Mouse (Mus musculus) heart, embryonic 11.5 days (tissue): Measurements from ENCODE around the gene Xrn2. TPM values are rescaled to one million over a fixed set of nuclear protein-coding genes. Genes with fewer than 3 reads are reported as not detected.

Source experiments
- ATAC-seq: fragments of 200-750 bp; cut with Nextera tagmentation; replicated peaks from 2 replicates; pipeline ENCODE4 v1.8.0; 2017; ENCODE audit warnings: moderate library complexity; ENCODE audit not compliant: insufficient number of reproducible peaks, low FRiP score, low TSS enrichment
- H3K27ac ChIP-seq: fragments of 300-500 bp; sonication (generic); 2 replicates; pipeline ENCODE4 v1.5.1; 2014; ENCODE audit warnings: mild to moderate bottlenecking, low read depth, low read length
- H3K27me3 ChIP-seq: fragments of 300-500 bp; sonication (generic); 2 replicates; pipeline ENCODE4 v1.6.1; 2014; ENCODE audit warnings: mild to moderate bottlenecking, low read length, mixed read lengths; ENCODE audit not compliant: control insufficient read depth, insufficient read depth
- H3K36me3 ChIP-seq: fragments of 300-500 bp; sonication (generic); 2 replicates; pipeline ENCODE4 v1.6.1; 2014; ENCODE audit warnings: mild to moderate bottlenecking, low read length, moderate library complexity, mixed read lengths; ENCODE audit not compliant: control insufficient read depth, insufficient read depth
- H3K4me1 ChIP-seq: fragments of 300-500 bp; sonication (generic); 2 replicates; pipeline ENCODE4 v1.6.1; 2014; ENCODE audit warnings: low read length; ENCODE audit not compliant: control insufficient read depth, insufficient read depth
- H3K4me2 ChIP-seq: fragments of 300-500 bp; sonication (generic); 2 replicates; pipeline ENCODE4 v1.6.1; 2014; ENCODE audit warnings: mild to moderate bottlenecking, moderate library complexity
- H3K4me3 ChIP-seq: fragments of 300-500 bp; sonication (generic); 2 replicates; pipeline ENCODE4 v1.5.1; 2014; ENCODE audit warnings: low read depth, low read length
- H3K9ac ChIP-seq: fragments of 300-500 bp; sonication (generic); 2 replicates; pipeline ENCODE4 v1.6.1; 2014; ENCODE audit warnings: mild to moderate bottlenecking, low read depth, low read length, moderate library complexity
- H3K9me3 ChIP-seq: fragments of 300-500 bp; sonication (generic); replicated peaks from 2 replicates; pipeline ENCODE4 v1.6.1; 2016; ENCODE audit warnings: low read length; ENCODE audit not compliant: control insufficient read depth
- WGBS: fragments of 180-500 bp; shearing (Covaris S2); extraction: QIAGEN DNeasy Blood & Tissue Kit; methylation state at CpG from one replicate; pipeline ENCODE4 v1.1.7; 2014; ENCODE audit not compliant: insufficient replicate concordance; 5-methylcytosine and 5-hydroxymethylcytosine counted together
- polyA plus RNA-seq: library from polyadenylated mRNA; unstranded; fragments of >200 nt; fragmentation: Nextera tagmentation; extraction: Ambion mirVana; gene quantifications from 2 replicates; pipeline ENCODE4 v1.2.1, GENCODE M21; 2014

Xrn2 gene
- polyA plus RNA-seq, 1 experiment from 2014 or later, result 70.3 TPM

- Histone ChIP-seq H3K27ac (no peak overlapping the region), H3K4me2 (no peak overlapping the region), H3K36me3 (no peaks in the 10 kb centered on the region), H3K4me3 (no peak overlapping the region), H3K27me3 (no peaks in the 10 kb centered on the region), H3K4me1 (no peaks in the 10 kb centered on the region), H3K9ac (no peak overlapping the region), H3K9me3 (no peaks in the 10 kb centered on the region)
- 84% methylated on average over 1 of the region's 1 CpGs for WGBS
- ATAC-seq, result no peak
Measured at GRCm38 (mm10) chr2:147119736-147120135, 106.9 kb downstream of the Xrn2 start.

GRCm38 (mm10) chr2:147127366-147127765 lies 114.6 kb downstream of the Xrn2 start:
- H3K4me2 ChIP-seq, result no peak overlapping the region
- no peak overlapping the region for H3K4me3 ChIP-seq
- no peaks in the 10 kb centered on the region for H3K36me3 ChIP-seq
- no peak overlapping the region for H3K27ac ChIP-seq
- no peak overlapping the region for H3K9ac ChIP-seq
- no peaks in the 10 kb centered on the region for H3K27me3 ChIP-seq
- no peaks in the 10 kb centered on the region for H3K9me3 ChIP-seq
- 82% methylated on average over 6 of the region's 6 CpGs for WGBS
- no peaks in the 10 kb centered on the region for H3K4me1 ChIP-seq
- no peak for ATAC-seq

Other genes starting within 250 kb of the Xrn2 start
- 20.9 and 22.1 TPM in 2 replicates for gene Kiz, start 157.1 kb upstream of the Xrn2 start, polyA plus RNA-seq
- not detected in 2 replicates for gene Nkx2-4, start 72.4 kb downstream of the Xrn2 start, polyA plus RNA-seq
- gene Nkx2-2, start 181.2 kb downstream of the Xrn2 start, polyA plus RNA-seq, result 0.27 TPM in 1 of 2 replicates, not detected in the other